ENCODE assay signal across 12 mouse cellular contexts in the genomic region with DNA sequence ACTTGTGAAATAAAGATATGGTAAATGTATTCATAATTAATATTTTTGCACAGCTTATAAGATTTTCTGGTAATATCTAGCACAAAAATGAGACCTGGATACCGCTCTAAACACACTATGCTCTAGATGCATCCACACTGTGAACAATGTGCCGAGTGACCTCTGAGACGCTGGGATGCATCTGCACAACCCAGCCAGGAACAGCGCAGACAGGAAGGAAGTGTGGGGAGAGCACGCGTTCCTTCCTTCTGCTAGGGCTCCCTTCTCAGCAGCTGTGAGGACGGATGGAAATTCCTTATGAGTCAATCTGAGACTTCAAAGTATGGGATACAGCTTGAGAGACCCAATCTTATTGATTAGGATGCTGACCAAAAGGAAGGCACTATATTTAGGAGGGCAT.
DNase-seq lines count a peak whose midpoint lies in the region; ATAC-seq and TF ChIP-seq lines count a peak whose summit lies in the region.
"Had no signal": no experiment of that assay in that cellular context is flagged by ENCODE, and none has a peak within 500 bp of the region (broad histone marks: within the 10 kb centered on the region; RNA-seq: fewer than 3 reads in every experiment).

No protein-coding gene starts in this region.

- H3K9me3 ChIP-seq in lung, embryonic 15.5 days = no peaks in the 10 kb centered on the region
- no peaks in the 10 kb centered on the region for H3K9me3 ChIP-seq in heart, embryonic 16.5 days (replicated peaks; ENCODE audit: control insufficient read depth, low read length)
- H3K9me3 ChIP-seq: hindbrain, embryonic 13.5 days had no signal

- peak; percentile 31 for DNase-seq in embryo, embryonic 10.5 days (ENCODE audit: low spot score)
- no peak for DNase-seq in embryo, embryonic 9.5 days (ENCODE audit: extremely low spot score)
- DNase-seq in lung, adult 2 months = no peak
- no peak for DNase-seq in cerebellum, adult 11 months
- DNase-seq in cerebellum, postnatal 25 days = no peak
- DNase-seq: cerebellum, adult 18-20 months; lung, postnatal 14 days; thymus, adult 18-20 months had no signal

- peak; percentile 51; the same call in 1 of the 2 replicates for ATAC-seq in lung, embryonic 15.5 days (ENCODE audit: borderline replicate concordance, extremely low read depth, low FRiP score, low TSS enrichment)
- ATAC-seq in heart, embryonic 16.5 days (replicated peaks; ENCODE audit: extremely low read depth, insufficient read depth, low FRiP score) = peak; percentile 49; the same call in 1 of the 2 replicates
- peak; percentile 80 for ATAC-seq in megakaryocyte progenitor cell, adult 5-6 weeks (replicated peaks; ENCODE audit: poor library complexity)

- no peak overlapping the region for H3K4me2 ChIP-seq in lung, embryonic 15.5 days
- no peak overlapping the region for H3K4me2 ChIP-seq in heart, embryonic 16.5 days (ENCODE audit: low read depth, low read length)
- H3K4me2 ChIP-seq: hindbrain, embryonic 13.5 days had no signal

- no peak overlapping the region for H3K9ac ChIP-seq in lung, embryonic 15.5 days
- H3K9ac ChIP-seq in heart, embryonic 16.5 days (ENCODE audit: low read length) = no peak overlapping the region
- H3K9ac ChIP-seq: hindbrain, embryonic 13.5 days had no signal

- H3K4me3 ChIP-seq in lung, embryonic 15.5 days = no peak overlapping the region
- H3K4me3 ChIP-seq in lung, adult 2 months (replicated peaks; ENCODE audit: extremely low read depth, low read depth, low read length) = no peak overlapping the region
- no peak overlapping the region for H3K4me3 ChIP-seq in heart, embryonic 16.5 days (ENCODE audit: low read length)
- H3K4me3 ChIP-seq: hindbrain, embryonic 13.5 days had no signal

- TF ChIP-seq POLR2A in lung, adult 2 months (IDR thresholded peaks at IDR 0.05; ENCODE audit: borderline replicate concordance, extremely low read depth, low read depth, low read length) = no peak

- 53% methylated on average over 7 of the region's 7 CpGs for WGBS in lung, embryonic 15.5 days
- WGBS in lung, adult 2 months = 48% methylated on average over 7 of the region's 7 CpGs
- WGBS in heart, embryonic 16.5 days = 60% methylated on average over 7 of the region's 7 CpGs

- H3K27me3 ChIP-seq in lung, embryonic 15.5 days = no peaks in the 10 kb centered on the region
- H3K27me3 ChIP-seq in heart, embryonic 16.5 days (ENCODE audit: control insufficient read depth, insufficient read depth, low read length) = no peaks in the 10 kb centered on the region
- H3K27me3 ChIP-seq: hindbrain, embryonic 13.5 days had no signal

- H3K36me3 ChIP-seq in lung, embryonic 15.5 days = no peaks in the 10 kb centered on the region
- H3K36me3 ChIP-seq in heart, embryonic 16.5 days (ENCODE audit: control insufficient read depth, insufficient read depth) = no peaks in the 10 kb centered on the region
- H3K36me3 ChIP-seq: hindbrain, embryonic 13.5 days had no signal

- no peak overlapping the region for H3K27ac ChIP-seq in lung, embryonic 15.5 days
- H3K27ac ChIP-seq in heart, embryonic 16.5 days (ENCODE audit: low read length) = no peak overlapping the region
- H3K27ac ChIP-seq: hindbrain, embryonic 13.5 days had no signal

- peaks cover 16% of the 10 kb centered on the region for H3K4me1 ChIP-seq in lung, embryonic 15.5 days
- peaks cover 2% of the 10 kb centered on the region for H3K4me1 ChIP-seq in lung, adult 2 months (ENCODE audit: control insufficient read depth, insufficient read depth, low read length)
- H3K4me1 ChIP-seq in heart, embryonic 16.5 days (ENCODE audit: control insufficient read depth, insufficient read depth, low read length) = peaks cover 4% of the 10 kb centered on the region
- H3K4me1 ChIP-seq: hindbrain, embryonic 13.5 days had no signal

- TF ChIP-seq CTCF in lung, adult 2 months (IDR thresholded peaks at IDR 0.05; ENCODE audit: insufficient read depth, low read length) = no peak
